Mouse (Mus musculus) embryo, embryonic 10.5 days (tissue): ENCODE results near the gene Mlana.
A peak's percentile ranks its signal among the peaks of the same experiment; 100 is the strongest.

Source experiments
- DNase-seq: peaks from one replicate; pipeline ENCODE4 v3.0.0-alpha.2; 2015; ENCODE audit warnings: low spot score

Mlana gene

DNA sequence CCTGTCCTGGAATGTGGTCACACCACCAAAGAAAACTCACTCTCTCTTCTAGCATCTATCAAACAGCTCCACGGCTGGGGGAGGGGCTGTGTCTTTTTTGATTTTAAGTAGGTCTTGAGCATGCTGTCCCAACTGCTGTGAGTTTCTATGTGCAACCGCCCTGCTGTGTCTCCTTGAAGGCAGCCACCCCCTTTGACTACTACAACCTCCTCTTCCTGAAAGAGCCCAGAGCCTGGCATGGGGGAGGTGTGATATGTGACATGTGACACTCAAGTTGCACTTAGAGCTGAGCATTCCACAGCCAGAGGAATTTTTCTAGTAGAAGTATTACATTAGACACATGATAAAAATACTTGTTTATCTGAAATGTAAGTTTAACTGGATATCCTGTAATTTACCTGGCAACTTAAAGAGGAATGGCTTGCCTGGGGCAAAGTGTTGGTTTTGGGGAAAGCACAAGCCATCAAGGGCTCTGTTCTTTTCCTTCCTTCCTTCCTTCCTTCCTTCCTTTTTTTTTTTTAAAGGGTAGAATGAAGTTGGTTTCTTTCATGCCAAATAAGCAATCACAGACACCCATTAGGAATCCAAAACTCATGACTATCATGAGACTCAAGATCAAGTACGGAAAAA is at the start of gene Mlana:
TSS of gene Mlana (plus strand) at position 580 of the 630 bp plus-strand sequence.
- DNase-seq = peak; percentile 14

GRCm38 (mm10) chr19:29648550-29648914 is 49.1 kb upstream of the Mlana start:
- DNase-seq = no peak

DNA sequence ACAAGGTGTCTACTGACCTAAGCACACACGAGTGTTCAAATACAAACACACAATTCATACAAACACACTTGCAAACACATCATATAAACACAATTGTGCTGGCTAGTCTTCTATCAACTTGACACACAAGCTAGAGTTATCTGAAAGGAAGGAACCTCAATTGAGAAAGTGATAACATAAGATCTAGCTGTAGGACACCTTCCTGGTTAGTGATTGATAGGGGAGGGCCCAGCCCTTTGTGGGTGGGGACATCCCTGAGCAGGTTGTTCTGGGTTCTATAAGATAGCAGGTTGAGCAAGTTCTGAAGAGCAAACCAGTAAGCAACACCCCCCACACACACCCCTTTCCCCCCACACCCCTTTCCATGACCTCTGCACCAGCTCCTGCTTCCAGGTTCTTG is 47.9 kb upstream of the Mlana start:
- no peak for DNase-seq

- no peak for DNase-seq
These were observed 43.8 kb upstream of the Mlana start for GRCm38 (mm10) chr19:29653768-29654265.

DNA sequence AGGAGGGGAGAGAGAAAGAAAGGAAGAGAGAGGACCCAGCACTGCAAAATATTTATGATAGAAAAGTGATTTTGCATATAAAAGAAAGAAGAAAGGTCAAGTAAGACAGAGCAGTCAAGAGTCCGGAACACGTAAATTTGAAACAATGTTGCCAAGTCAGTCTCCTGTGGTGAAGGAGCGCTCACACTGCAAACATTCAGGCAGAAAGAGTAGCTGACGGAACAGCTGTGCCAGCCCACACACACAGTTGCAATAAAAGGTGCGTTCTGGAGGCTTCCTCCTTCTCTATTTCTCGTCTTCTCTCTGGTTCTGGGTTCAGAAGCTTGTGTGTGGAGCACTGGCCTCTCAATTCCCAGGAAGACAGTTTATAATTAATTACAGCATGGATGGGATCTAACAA is 42.5 kb upstream of the Mlana start:
- DNase-seq = peak; percentile 18

- no peak for DNase-seq
These were observed 41.6 kb upstream of the Mlana start for GRCm38 (mm10) chr19:29656029-29656428.

DNA sequence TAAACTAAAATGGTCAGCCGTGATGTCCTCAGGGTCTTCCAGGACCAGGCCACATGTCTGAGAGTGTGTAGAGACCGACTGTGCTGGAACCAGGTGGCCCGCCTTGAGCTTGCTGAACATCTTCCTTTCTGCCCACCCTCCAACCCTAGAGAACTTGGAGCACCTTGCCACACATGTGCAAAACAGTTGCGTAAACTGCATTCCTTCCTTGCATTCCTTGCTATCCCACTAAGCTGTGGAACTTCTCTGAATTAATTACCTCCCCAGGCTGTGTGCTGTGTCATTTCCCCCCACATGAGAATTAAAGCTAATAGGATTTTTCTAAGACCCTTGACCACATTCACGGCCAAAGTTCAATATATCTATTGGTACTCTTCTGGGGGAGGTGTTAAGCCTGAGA is 41.0 kb upstream of the Mlana start:
- no peak for DNase-seq

GRCm38 (mm10) chr19:29657033-29657432 is 40.6 kb upstream of the Mlana start:
- DNase-seq = no peak

GRCm38 (mm10) chr19:29657558-29657957 is 40.1 kb upstream of the Mlana start:
- DNase-seq = no peak

GRCm38 (mm10) chr19:29658836-29659235 is 38.8 kb upstream of the Mlana start:
- no peak for DNase-seq

DNA sequence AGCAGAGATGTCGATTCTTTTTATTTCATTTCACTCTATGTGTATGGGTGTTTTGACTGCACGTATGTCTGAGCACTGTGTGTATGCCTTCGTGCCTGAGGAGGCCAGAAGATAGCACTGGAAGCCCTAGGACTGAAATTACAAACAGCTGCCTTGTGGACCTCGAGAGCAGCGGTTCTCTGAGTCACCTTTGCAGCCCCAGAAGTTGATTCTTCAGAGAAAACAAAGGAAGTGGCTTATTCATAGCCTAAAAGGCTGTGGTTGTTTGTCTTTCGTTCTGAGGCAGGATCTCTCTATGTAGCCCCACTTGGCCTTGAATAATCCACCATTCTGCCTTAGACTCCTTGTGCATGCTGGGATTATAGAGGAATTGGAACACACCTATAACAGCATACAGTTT is 37.9 kb upstream of the Mlana start:
- no peak for DNase-seq

DNA sequence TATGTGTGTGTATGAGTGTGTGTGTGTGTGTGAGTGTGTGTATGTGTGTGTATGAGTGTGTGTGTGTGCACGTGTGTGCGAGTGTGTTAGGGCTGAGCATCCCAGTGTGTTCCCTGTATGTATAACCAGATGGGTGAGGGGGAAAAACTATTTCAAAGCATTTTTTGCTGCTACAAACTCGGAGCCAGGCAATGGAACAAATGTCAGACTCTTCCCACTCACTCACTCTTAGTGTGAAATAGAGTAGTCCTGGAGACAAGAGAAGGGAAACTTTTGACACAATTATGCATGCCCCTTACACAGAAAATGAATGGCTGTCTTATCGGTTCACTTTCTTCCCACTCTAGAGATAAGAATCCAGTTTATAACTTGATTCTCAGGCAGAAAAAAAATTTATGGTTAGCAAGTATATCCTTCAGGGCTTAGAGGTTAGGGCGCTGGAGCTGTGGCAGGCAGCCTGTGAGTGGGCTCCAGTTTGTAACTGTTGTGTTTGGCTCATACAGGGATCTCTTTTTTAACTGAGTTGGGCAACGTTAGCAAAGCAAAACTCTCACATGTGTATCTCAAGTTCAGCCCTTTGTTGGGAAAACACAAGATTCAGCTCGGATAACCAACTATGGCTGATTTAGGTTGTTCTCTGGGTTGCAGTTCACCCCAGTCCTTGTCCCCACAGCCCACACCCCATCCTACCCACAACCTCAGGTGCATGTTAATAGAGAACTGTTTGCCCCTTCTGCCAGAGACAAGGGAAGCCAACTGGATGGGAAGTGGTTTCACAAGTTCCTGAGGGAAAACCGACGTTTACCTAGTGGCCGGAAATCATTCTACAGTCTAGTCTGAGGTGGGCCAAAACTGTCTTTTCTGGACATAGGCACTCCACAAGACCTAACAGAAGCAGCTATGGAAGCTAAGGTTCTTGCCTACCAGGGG is 36.5 kb upstream of the Mlana start:
- no peak for DNase-seq

GRCm38 (mm10) chr19:29661974-29662580 is 35.5 kb upstream of the Mlana start:
- DNase-seq = no peak

DNA sequence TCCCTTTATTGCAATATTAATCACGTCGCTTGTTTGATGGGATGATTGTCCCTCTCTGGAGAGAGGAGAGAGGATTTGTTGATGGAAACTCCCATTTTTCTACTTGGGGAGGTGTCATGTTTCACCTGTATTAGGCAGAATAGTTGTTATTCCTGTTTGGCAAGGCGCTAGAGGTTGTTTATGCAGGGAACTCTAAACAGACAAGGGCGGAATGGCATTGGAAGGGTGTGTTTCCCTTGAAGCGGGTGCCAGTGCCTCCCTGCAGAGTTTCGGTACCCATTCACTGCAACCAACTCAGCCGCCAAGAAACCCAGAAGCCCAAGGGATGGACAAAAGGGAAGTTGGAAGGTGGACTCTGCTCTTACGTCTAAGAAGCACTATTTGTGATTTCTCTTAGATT is 33.8 kb upstream of the Mlana start:
- DNase-seq = no peak

GRCm38 (mm10) chr19:29664934-29665333 is 32.7 kb upstream of the Mlana start:
- DNase-seq = no peak

DNA sequence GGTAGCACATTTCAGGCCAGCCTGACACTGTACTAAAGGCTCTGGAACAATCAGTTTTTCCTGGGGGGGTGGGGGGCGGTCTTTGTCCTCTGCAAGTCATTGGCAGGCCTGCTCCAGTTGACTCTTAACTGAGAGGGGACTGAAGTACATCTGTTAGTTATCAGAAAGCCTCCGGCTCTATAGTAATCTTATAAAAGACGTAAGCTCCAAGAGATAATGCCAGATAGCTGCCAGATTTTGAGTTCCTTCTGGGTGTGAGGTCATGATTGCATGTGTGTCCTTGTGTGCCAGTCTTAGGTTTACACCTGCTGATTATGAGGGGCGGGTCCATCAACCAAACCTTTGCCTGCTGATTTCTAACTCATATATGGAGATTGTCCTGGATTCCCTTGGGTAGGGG is 31.5 kb upstream of the Mlana start:
- no peak for DNase-seq

DNA sequence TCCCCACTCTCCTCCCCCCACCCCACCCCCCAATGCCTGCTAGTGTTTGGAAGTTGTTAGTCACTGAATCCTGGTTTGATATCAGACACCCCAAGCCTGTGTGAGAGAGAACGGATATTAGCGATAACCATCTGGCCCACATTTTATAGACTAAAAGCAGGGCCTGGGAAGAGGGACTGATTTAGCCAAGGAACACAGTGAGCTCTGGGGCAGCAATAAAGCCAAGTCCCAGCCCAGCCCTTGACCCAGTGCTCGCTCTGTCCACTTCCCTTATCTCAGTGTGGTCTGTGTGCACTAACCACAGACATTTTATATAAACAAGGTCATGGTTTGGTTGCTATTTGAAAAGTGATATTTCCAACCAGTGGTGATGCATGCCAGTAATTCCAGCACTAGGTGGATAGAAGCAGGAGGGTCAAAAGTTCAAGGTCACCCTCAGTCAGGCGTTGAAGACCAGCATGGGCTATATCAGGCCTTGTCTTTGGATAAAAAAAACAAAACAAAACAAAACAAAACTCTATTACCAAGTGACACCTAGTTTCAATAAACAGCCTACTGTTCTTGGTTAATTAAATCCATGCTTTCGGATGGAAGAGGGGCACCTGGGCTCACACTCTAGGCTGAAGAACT is 30.5 kb upstream of the Mlana start:
- DNase-seq = no peak

DNA sequence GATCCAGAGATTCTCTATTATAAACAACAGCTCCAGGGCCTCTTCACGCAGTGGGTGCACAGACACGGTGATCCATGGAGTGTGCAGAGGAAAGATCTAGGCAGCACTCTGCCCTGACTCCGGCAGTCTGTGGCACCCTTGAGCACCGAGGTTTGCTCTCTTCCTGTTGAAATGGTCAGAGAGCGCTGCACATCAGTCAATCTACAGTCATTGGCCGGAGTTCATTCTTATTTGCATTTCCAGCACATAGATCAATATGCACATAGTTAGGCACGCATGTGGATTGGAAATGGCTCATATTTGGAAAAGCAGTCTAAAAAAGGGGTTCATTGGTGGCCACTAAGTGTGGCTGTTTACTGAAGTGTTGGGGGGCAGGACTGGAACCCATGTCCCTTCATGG is 29.5 kb upstream of the Mlana start:
- no peak for DNase-seq

DNA sequence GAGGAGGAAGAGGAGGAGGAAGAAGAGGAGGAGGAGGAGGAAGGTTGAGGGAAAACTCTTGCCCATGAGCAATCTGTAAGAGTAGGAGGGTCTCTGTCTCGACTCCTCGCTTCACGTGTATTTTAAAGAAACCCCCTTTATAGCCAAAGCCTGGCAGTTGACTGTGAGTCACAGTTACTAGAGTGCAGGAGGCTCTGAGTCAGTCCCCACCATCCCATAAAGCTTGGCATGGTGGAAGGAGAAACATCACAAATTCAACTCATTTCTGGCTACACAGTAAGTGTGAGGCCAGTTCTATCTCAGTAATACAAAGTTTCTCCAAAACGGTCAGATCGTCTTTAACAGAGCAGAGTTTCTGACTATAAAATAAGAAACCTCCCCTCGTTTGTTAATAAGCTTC is 27.4 kb upstream of the Mlana start:
- no peak for DNase-seq

- no peak for DNase-seq
These were observed 26.5 kb upstream of the Mlana start for GRCm38 (mm10) chr19:29671160-29671559.

DNA sequence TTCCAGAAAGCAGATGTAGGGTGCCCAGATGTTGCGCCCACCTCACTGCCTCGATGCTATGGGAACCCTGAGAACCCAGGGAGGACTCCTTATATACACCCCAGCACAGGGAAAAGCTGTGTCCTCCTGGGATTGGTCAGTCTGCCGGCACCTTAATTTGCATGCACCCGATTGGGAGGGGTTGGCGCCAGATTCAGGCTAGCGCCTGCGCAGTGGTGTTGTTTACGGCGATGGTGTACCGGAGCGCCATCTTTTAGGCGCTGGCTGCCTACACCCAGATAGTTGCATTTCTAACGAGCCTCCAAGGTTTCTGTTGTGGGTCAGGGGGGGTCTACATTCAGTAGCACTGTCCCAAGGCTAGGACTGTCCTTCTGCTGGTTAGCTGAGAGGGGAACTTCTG is 25.0 kb upstream of the Mlana start:
- DNase-seq = no peak

GRCm38 (mm10) chr19:29674946-29675345 is 22.7 kb upstream of the Mlana start:
- no peak for DNase-seq
